ENCODE assay signal across 9 mouse cellular contexts in genomic region chr6:101534214-101535052, GRCm38 (mm10).
DNase-seq lines count a peak whose midpoint lies in the region; ATAC-seq and TF ChIP-seq lines count a peak whose summit lies in the region.
"Had no signal": no experiment of that assay in that cellular context is flagged by ENCODE, and none has a peak within 500 bp of the region (broad histone marks: within the 10 kb centered on the region; RNA-seq: fewer than 3 reads in every experiment).

No protein-coding gene starts in this region.

- no peak for TF ChIP-seq POLR2A in brain, embryonic 14.5 days (IDR thresholded peaks at IDR 0.05; ENCODE audit: borderline replicate concordance, extremely low read depth, insufficient read depth, insufficient read length, poor library complexity, severe bottlenecking)

- no peak overlapping the region for H3K4me3 ChIP-seq in gastrocnemius, adult 2 months
- H3K4me3 ChIP-seq in hindbrain, embryonic 13.5 days = no peak overlapping the region
- no peak overlapping the region for H3K4me3 ChIP-seq in lung, embryonic 15.5 days

- WGBS in hindbrain, embryonic 13.5 days = 38% methylated on average over 9 of the region's 9 CpGs
- WGBS in lung, embryonic 15.5 days = 41% methylated on average over 9 of the region's 9 CpGs

- 0 out of 2 replicates have a peak, but pooled peaks cover 3% of the 10 kb centered on the region for H3K27me3 ChIP-seq in hindbrain, embryonic 13.5 days
- peaks cover 3% of the 10 kb centered on the region; the same call in 1 of the 2 replicates for H3K27me3 ChIP-seq in lung, embryonic 15.5 days

- intact Hi-C loops in gastrocnemius, adult 2 months (cut with DNase I) = loop anchor here (1.0 to 5.0 kb wide), 2 partner anchors 267 to 652 kb away; no protein-coding TSS in a partner anchor

- peak; percentile 66; the same call in 1 of the 2 replicates for ATAC-seq in hindbrain, embryonic 13.5 days (ENCODE audit: low FRiP score)
- ATAC-seq in lung, embryonic 15.5 days (ENCODE audit: borderline replicate concordance, extremely low read depth, low FRiP score, low TSS enrichment) = peak; percentile 71; the same call in 1 of the 2 replicates
- ATAC-seq in inflammation-experienced regulatory T-cells, adult 6 months = no peak

- H3K4me2 ChIP-seq in hindbrain, embryonic 13.5 days = no peak overlapping the region
- H3K4me2 ChIP-seq in lung, embryonic 15.5 days = no peak overlapping the region

- no peaks in the 10 kb centered on the region for H3K9me3 ChIP-seq in hindbrain, embryonic 13.5 days
- no peaks in the 10 kb centered on the region for H3K9me3 ChIP-seq in lung, embryonic 15.5 days

- no peak overlapping the region for H3K9ac ChIP-seq in hindbrain, embryonic 13.5 days
- no peak overlapping the region; the same call in 1 of the 2 replicates for H3K9ac ChIP-seq in lung, embryonic 15.5 days

- 0 out of 2 replicates have a peak, but pooled peaks cover 4% of the 10 kb centered on the region for H3K4me1 ChIP-seq in hindbrain, embryonic 13.5 days (replicated peaks)
- H3K4me1 ChIP-seq in lung, embryonic 15.5 days = peaks cover 14% of the 10 kb centered on the region

- no peaks in the 10 kb centered on the region for H3K36me3 ChIP-seq in hindbrain, embryonic 13.5 days
- H3K36me3 ChIP-seq in lung, embryonic 15.5 days = no peaks in the 10 kb centered on the region
- H3K36me3 ChIP-seq: G1E had no signal

- DNase-seq in gastrocnemius, adult 2 months = peak; percentile 28
- DNase-seq in gastrocnemius, adult 8-10 months (ENCODE audit: low spot score in 2 of 2) = no peak
- peak; percentile 84 for DNase-seq in 3T3-L1 (ENCODE audit: low read depth, low spot score)
- peak; percentile 85 for DNase-seq in brain, embryonic 14.5 days (ENCODE audit: low read depth)
- DNase-seq in right cerebral cortex, postnatal 25 days = peak; percentile 35

- H3K27ac ChIP-seq in gastrocnemius, adult 2 months = no peak overlapping the region
- no peak overlapping the region for H3K27ac ChIP-seq in hindbrain, embryonic 13.5 days
- H3K27ac ChIP-seq in lung, embryonic 15.5 days = 0 out of 2 replicates have a peak overlapping the region, but pooled peaks have one; percentile 17

- TF ChIP-seq CTCF in gastrocnemius, adult 2 months (IDR thresholded peaks at IDR 0.05) = peak; percentile 84
- peak; percentile 80 for TF ChIP-seq CTCF in brain, embryonic 14.5 days (IDR thresholded peaks at IDR 0.05; ENCODE audit: borderline replicate concordance, extremely low read depth, insufficient read depth, insufficient read length)

Comparison
In these comparisons a context has a peak if more than half of its experiments do, and no peak if none do; other contexts are left out.
1. DNase-seq: peak in gastrocnemius, adult 2 months (single experiment), 3T3-L1 (single experiment), brain, embryonic 14.5 days (single experiment) and right cerebral cortex, postnatal 25 days (single experiment); none in gastrocnemius, adult 8-10 months (0 of 2).